In the genomic region with DNA sequence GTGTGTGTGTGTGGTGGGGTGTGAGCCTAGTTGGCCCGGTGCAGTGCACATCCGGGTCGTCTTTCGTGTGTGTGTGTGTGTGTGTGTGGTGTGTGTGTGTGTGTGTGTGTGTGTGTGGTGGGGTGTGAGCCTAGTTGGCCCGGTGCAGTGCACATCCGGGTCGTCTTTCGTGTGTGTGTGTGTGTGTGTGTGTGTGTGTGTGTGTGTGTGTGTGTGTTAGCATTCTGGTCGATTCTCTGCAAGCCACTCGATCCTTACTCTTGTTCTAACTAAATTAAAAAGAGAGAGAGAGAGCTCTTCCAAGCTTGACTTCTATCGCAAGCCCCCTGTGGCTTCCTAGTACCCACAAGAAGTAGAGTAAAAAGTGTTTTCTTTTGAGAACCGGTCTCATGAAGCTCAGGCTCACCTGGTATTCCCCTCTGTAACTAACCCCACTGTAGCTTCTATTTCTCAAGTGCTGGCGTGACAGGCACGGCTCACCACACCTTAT, we compare ENCODE assay signal across 1 mouse cellular context.
TF ChIP-seq lines count a peak whose summit lies in the region.

No protein-coding gene starts in this region.

TF ChIP-seq in MEL, 35 proteins besides CTCF, POLR2A, EP300 and RAD21:
- 0 out of 2 replicates have a peak, but pooled peaks have one; percentile 11 for TF ChIP-seq HCFC1 (IDR thresholded peaks at IDR 0.05; ENCODE audit: low read depth, low read length)
